Comparison of ENCODE assay signal across 22 mouse cellular contexts in genomic region chr6:120319129-120319528, GRCm38 (mm10). TPM values are rescaled to one million over a fixed set of nuclear protein-coding genes. Genes with fewer than 3 reads are reported as not detected.
"Had no signal": no experiment of that assay in that cellular context is flagged by ENCODE, and none has a peak within 500 bp of the region (broad histone marks: within the 10 kb centered on the region; RNA-seq: fewer than 3 reads in every experiment).

No protein-coding gene starts in this region.

- H3K9ac ChIP-seq: liver, embryonic 13.5 days; liver, embryonic 15.5 days; liver, postnatal 0 days; lung, embryonic 15.5 days; midbrain, embryonic 13.5 days; midbrain, embryonic 15.5 days; neural tube, embryonic 12.5 days; stomach, embryonic 15.5 days had no signal

- H3K27ac ChIP-seq: liver, embryonic 13.5 days; liver, embryonic 15.5 days; lung, embryonic 15.5 days; macrophage; midbrain, embryonic 13.5 days; midbrain, embryonic 15.5 days; neural tube, embryonic 12.5 days; stomach, embryonic 15.5 days had no signal

- H3K27me3 ChIP-seq: liver, embryonic 13.5 days; liver, embryonic 15.5 days; lung, embryonic 15.5 days; midbrain, embryonic 13.5 days; midbrain, embryonic 15.5 days; neural tube, embryonic 12.5 days; stomach, embryonic 15.5 days had no signal

- H3K36me3 ChIP-seq: lung, embryonic 15.5 days; midbrain, embryonic 13.5 days; midbrain, embryonic 15.5 days; neural tube, embryonic 12.5 days; stomach, embryonic 15.5 days had no signal

- H3K4me1 ChIP-seq: liver, embryonic 13.5 days; liver, embryonic 15.5 days; lung, embryonic 15.5 days; megakaryocyte, embryonic 14.5 days; midbrain, embryonic 13.5 days; midbrain, embryonic 15.5 days; neural tube, embryonic 12.5 days; stomach, embryonic 15.5 days had no signal

- H3K9me3 ChIP-seq: liver, embryonic 13.5 days; liver, embryonic 15.5 days; lung, embryonic 15.5 days; megakaryocyte, embryonic 14.5 days; midbrain, embryonic 13.5 days; midbrain, embryonic 15.5 days; neural tube, embryonic 12.5 days; stomach, embryonic 15.5 days had no signal

- DNase-seq: liver, embryonic 13.5 days; liver, postnatal 0 days; lung, adult 2 months; right cerebral cortex, postnatal 14 days; spleen, adult 18-20 months; thymus, postnatal 14 days; thymus, postnatal 36 days had no signal

- ATAC-seq: liver, postnatal 0 days; midbrain, embryonic 13.5 days; midbrain, embryonic 15.5 days had no signal

- H3K4me2 ChIP-seq: liver, embryonic 11.5 days; liver, embryonic 13.5 days; liver, embryonic 15.5 days; lung, embryonic 15.5 days; midbrain, embryonic 11.5 days; midbrain, embryonic 13.5 days; midbrain, embryonic 15.5 days; neural tube, embryonic 12.5 days had no signal

- H3K4me3 ChIP-seq: liver, embryonic 13.5 days; liver, embryonic 15.5 days; lung, embryonic 15.5 days; megakaryocyte, embryonic 14.5 days; midbrain, embryonic 13.5 days; midbrain, embryonic 15.5 days; neural tube, embryonic 12.5 days; stomach, embryonic 15.5 days had no signal

RNA-seq across cellular contexts. Expression of gene B4galnt3, which starts 24.8 kb away (rescaled TPM):
- total RNA-seq: monocyte, adult 5-6 weeks; neutrophil, adult 5-6 weeks had no signal
- polyA plus RNA-seq: macrophage had no signal

RNA-seq across cellular contexts. Expression of gene D330020A13Rik, which starts 25.0 kb away (rescaled TPM):
- total RNA-seq: megakaryocyte progenitor cell, adult 5-6 weeks; midbrain, postnatal 0 days; monocyte, adult 5-6 weeks; neutrophil, adult 5-6 weeks had no signal
- polyA plus RNA-seq: liver, embryonic 11.5 days; liver, embryonic 13.5 days; liver, embryonic 15.5 days; liver, postnatal 0 days; lung, adult 2 months; macrophage; midbrain, embryonic 11.5 days; midbrain, embryonic 13.5 days; midbrain, embryonic 15.5 days; neural tube, embryonic 14.5 days had no signal
